Mouse (Mus musculus): ENCODE measurements around the gene Ccdc73. TPM values are rescaled to one million over a fixed set of nuclear protein-coding genes. Genes with fewer than 3 reads are reported as not detected.
"Not testable (repeated sequence)": the region's sequence is repeated elsewhere in the genome, so short reads cannot be mapped to it uniquely, and the experiment has no call there.

The Ccdc73 gene
- polyA plus RNA-seq, 1 experiment, result 1.1 TPM

- TF ChIP-seq POLR2A (IDR thresholded peaks at IDR 0.05; ENCODE audit: low read depth, low read length) (no peak), CTCF (IDR thresholded peaks at IDR 0.05; ENCODE audit: extremely low read depth, insufficient read depth, insufficient read length, insufficient replicate concordance) (no peak)
- Histone ChIP-seq H3K36me3 (ENCODE audit: control insufficient read depth, insufficient read depth, low read length) (no peaks in the 10 kb centered on the region), H3K4me3 (ENCODE audit: extremely low read depth, insufficient read depth, insufficient read length) (no peak overlapping the region), H3K27me3 (ENCODE audit: control insufficient read depth, insufficient read depth, low read length) (no peaks in the 10 kb centered on the region), H3K27ac (ENCODE audit: insufficient read depth, low read length) (no peak overlapping the region), H3K4me1 (ENCODE audit: control insufficient read depth, insufficient read depth, insufficient read length) (no peaks in the 10 kb centered on the region; the same call in 1 of the 2 replicates)
- 93% methylated on average over 7 of the region's 7 CpGs for WGBS
- DNase-seq (ENCODE audit: low read depth in 1 of 2, low spot score in 2 of 2), result no peak
Observed at GRCm38 (mm10) chr2:104852546-104852945, 15.1 kb upstream of the Ccdc73 start.

DNA sequence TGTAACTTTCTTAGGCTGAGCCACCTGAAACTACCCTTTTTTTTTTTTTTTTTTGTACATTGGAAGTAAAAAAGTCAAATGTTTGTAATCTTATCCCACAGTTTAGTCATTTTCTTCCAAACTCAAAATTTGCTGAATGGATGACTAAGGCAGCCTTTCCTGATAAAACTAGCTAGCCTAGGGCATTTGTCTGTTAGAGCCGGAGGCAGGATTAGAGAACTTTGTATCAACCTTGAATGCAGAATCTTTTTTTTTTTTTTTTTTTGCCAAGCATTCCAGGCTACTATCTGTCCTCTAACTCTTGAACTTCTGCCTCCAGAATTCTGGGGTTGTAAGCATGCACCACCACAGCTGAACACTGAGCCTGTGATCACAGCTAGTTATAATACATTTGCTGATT is 12.8 kb upstream of the Ccdc73 start:
- 81% methylated on average over 1 of the region's 1 CpGs for WGBS
- Histone ChIP-seq H3K36me3 (ENCODE audit: control insufficient read depth, insufficient read depth, low read length) (no peaks in the 10 kb centered on the region), H3K4me3 (ENCODE audit: extremely low read depth, insufficient read depth, insufficient read length) (no peak overlapping the region), H3K4me1 (ENCODE audit: control insufficient read depth, insufficient read depth, insufficient read length) (no peaks in the 10 kb centered on the region; the same call in 1 of the 2 replicates), H3K27me3 (ENCODE audit: control insufficient read depth, insufficient read depth, low read length) (no peaks in the 10 kb centered on the region), H3K27ac (ENCODE audit: insufficient read depth, low read length) (no peak overlapping the region)
- TF ChIP-seq CTCF (IDR thresholded peaks at IDR 0.05; ENCODE audit: extremely low read depth, insufficient read depth, insufficient read length, insufficient replicate concordance), result no peak
- TF ChIP-seq POLR2A (IDR thresholded peaks at IDR 0.05; ENCODE audit: low read depth, low read length), result no peak
- no peak for DNase-seq (ENCODE audit: low read depth in 1 of 2, low spot score in 2 of 2)

GRCm38 (mm10) chr2:104855732-104856131 is 11.9 kb upstream of the Ccdc73 start:
- Histone ChIP-seq H3K36me3 (ENCODE audit: control insufficient read depth, insufficient read depth, low read length) (no peaks in the 10 kb centered on the region), H3K27me3 (ENCODE audit: control insufficient read depth, insufficient read depth, low read length) (no peaks in the 10 kb centered on the region), H3K4me3 (ENCODE audit: extremely low read depth, insufficient read depth, insufficient read length) (no peak overlapping the region), H3K4me1 (ENCODE audit: control insufficient read depth, insufficient read depth, insufficient read length) (no peaks in the 10 kb centered on the region), H3K27ac (ENCODE audit: insufficient read depth, low read length) (no peak overlapping the region)
- no peak for TF ChIP-seq POLR2A (IDR thresholded peaks at IDR 0.05; ENCODE audit: low read depth, low read length)
- TF ChIP-seq CTCF (IDR thresholded peaks at IDR 0.05; ENCODE audit: extremely low read depth, insufficient read depth, insufficient read length, insufficient replicate concordance), result no peak
- DNase-seq (ENCODE audit: low read depth in 1 of 2, low spot score in 2 of 2), result no peak
- 68% methylated on average over 3 of the region's 3 CpGs for WGBS

GRCm38 (mm10) chr2:104856218-104856617 is 11.4 kb upstream of the Ccdc73 start:
- H3K36me3 ChIP-seq (ENCODE audit: control insufficient read depth, insufficient read depth, low read length), result no peaks in the 10 kb centered on the region
- H3K27ac ChIP-seq (ENCODE audit: insufficient read depth, low read length), result no peak overlapping the region
- DNase-seq (ENCODE audit: low read depth in 1 of 2, low spot score in 2 of 2), result no peak
- TF ChIP-seq POLR2A (IDR thresholded peaks at IDR 0.05; ENCODE audit: low read depth, low read length) (no peak), CTCF (IDR thresholded peaks at IDR 0.05; ENCODE audit: extremely low read depth, insufficient read depth, insufficient read length, insufficient replicate concordance) (no peak)
- H3K27me3 ChIP-seq (ENCODE audit: control insufficient read depth, insufficient read depth, low read length), result no peaks in the 10 kb centered on the region
- H3K4me1 ChIP-seq (ENCODE audit: control insufficient read depth, insufficient read depth, insufficient read length), result no peaks in the 10 kb centered on the region
- H3K4me3 ChIP-seq (ENCODE audit: extremely low read depth, insufficient read depth, insufficient read length), result no peak overlapping the region
- WGBS, result 69% methylated on average over 1 of the region's 1 CpGs

DNA sequence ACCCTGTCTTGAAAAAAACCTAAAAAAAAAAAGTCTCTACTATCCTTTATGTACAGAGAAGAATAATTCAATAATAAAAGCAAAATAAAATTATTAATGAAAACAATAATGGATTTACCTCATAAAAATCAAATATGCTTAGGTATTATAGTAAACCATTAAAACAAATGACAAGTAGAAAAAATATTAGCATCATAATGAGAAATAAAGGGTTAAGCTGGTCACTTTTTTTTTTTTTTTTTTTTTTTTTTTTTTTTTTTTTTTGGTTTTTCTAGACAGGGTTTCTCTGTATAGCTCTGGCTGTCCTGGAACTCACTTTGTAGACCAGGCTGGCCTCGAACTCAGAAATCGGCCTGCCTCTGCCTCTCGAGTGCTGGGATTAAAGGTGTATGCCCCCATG is 9.5 kb upstream of the Ccdc73 start:
- H3K27ac ChIP-seq (ENCODE audit: insufficient read depth, low read length); H3K27me3 ChIP-seq (ENCODE audit: control insufficient read depth, insufficient read depth, low read length); H3K4me1 ChIP-seq (ENCODE audit: control insufficient read depth, insufficient read depth, insufficient read length); H3K36me3 ChIP-seq (ENCODE audit: control insufficient read depth, insufficient read depth, low read length); DNase-seq (ENCODE audit: low read depth in 1 of 2, low spot score in 2 of 2); H3K4me3 ChIP-seq (ENCODE audit: extremely low read depth, insufficient read depth, insufficient read length): not testable (repeated sequence)
- WGBS, result 85% methylated on average over 3 of the region's 3 CpGs

GRCm38 (mm10) chr2:104859060-104859459 is 8.5 kb upstream of the Ccdc73 start:
- no peak overlapping the region for H3K4me3 ChIP-seq (ENCODE audit: extremely low read depth, insufficient read depth, insufficient read length)
- no peaks in the 10 kb centered on the region for H3K27me3 ChIP-seq (ENCODE audit: control insufficient read depth, insufficient read depth, low read length)
- 70% methylated on average over 5 of the region's 5 CpGs for WGBS
- no peak for TF ChIP-seq POLR2A (IDR thresholded peaks at IDR 0.05; ENCODE audit: low read depth, low read length)
- no peak for TF ChIP-seq CTCF (IDR thresholded peaks at IDR 0.05; ENCODE audit: extremely low read depth, insufficient read depth, insufficient read length, insufficient replicate concordance)
- no peaks in the 10 kb centered on the region for H3K36me3 ChIP-seq (ENCODE audit: control insufficient read depth, insufficient read depth, low read length)
- DNase-seq (ENCODE audit: low read depth in 1 of 2, low spot score in 2 of 2), result no peak
- H3K27ac ChIP-seq (ENCODE audit: insufficient read depth, low read length), result no peak overlapping the region
- no peaks in the 10 kb centered on the region for H3K4me1 ChIP-seq (ENCODE audit: control insufficient read depth, insufficient read depth, insufficient read length)

GRCm38 (mm10) chr2:104860426-104860825 is 7.2 kb upstream of the Ccdc73 start:
- H3K27ac ChIP-seq (ENCODE audit: insufficient read depth, low read length), result no peak overlapping the region
- no peaks in the 10 kb centered on the region for H3K4me1 ChIP-seq (ENCODE audit: control insufficient read depth, insufficient read depth, insufficient read length)
- H3K36me3 ChIP-seq (ENCODE audit: control insufficient read depth, insufficient read depth, low read length), result no peaks in the 10 kb centered on the region
- TF ChIP-seq CTCF (IDR thresholded peaks at IDR 0.05; ENCODE audit: extremely low read depth, insufficient read depth, insufficient read length, insufficient replicate concordance), result no peak
- TF ChIP-seq POLR2A (IDR thresholded peaks at IDR 0.05; ENCODE audit: low read depth, low read length), result no peak
- WGBS, result 90% methylated on average over 10 of the region's 10 CpGs
- DNase-seq (ENCODE audit: low read depth in 1 of 2, low spot score in 2 of 2), result no peak
- H3K27me3 ChIP-seq (ENCODE audit: control insufficient read depth, insufficient read depth, low read length), result no peaks in the 10 kb centered on the region
- H3K4me3 ChIP-seq (ENCODE audit: extremely low read depth, insufficient read depth, insufficient read length), result no peak overlapping the region

All from spleen, adult 2 months (tissue).